Mouse (Mus musculus): ENCODE measurements around the gene Slc25a44.

DNA sequence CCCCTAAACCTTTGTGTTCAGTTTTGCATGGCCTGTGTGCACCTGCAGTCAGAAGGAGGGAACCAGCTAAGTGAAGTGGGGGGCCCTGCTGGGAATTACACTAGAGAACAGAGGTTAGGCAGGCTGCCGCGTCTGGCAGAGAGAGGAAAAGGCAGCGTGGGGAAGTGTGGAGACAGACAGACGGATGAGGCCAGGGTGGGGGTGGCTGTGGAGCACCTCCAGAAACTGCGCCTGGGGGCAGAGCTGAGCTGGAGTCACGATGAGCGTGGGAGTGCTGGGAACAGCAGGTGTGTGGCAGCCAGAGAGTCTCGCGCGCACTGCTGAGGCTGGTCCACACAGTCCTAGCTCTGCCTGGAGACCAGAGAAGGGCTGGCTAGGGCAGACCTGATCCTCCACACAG, 10.6 kb upstream of the Slc25a44 start:
- no peak for TF ChIP-seq CTCF (IDR thresholded peaks at IDR 0.05; ENCODE audit: low read depth)
- no peak for TF ChIP-seq EP300 (optimal IDR thresholded peaks at IDR 0.05)

All from stomach, postnatal 0 days (tissue).